Mouse (Mus musculus): ENCODE results near the gene Olfr549. TPM values are rescaled to one million over a fixed set of nuclear protein-coding genes. Genes with fewer than 3 reads are reported as not detected.

Gene Olfr549
- polyA plus RNA-seq, 1 experiment, result not detected

GRCm38 (mm10) chr7:102573174-102573830 lies 23.6 kb downstream of the Olfr549 start:
- TF ChIP-seq POLR2A (IDR thresholded peaks at IDR 0.05; ENCODE audit: extremely low read depth, insufficient read depth, low read length) (no peak), CTCF (IDR thresholded peaks at IDR 0.05; ENCODE audit: extremely low read depth, insufficient read depth, low read length) (no peak)
- H3K4me3 ChIP-seq (ENCODE audit: insufficient read depth, low read length), result no peak overlapping the region
- no peaks in the 10 kb centered on the region for H3K4me1 ChIP-seq (ENCODE audit: control insufficient read depth, insufficient read depth, low read length)
- no peak overlapping the region for H3K27ac ChIP-seq (ENCODE audit: insufficient read depth, low read length)

- no peaks in the 10 kb centered on the region for H3K4me1 ChIP-seq (ENCODE audit: control insufficient read depth, insufficient read depth, low read length)
- H3K4me3 ChIP-seq (ENCODE audit: insufficient read depth, low read length), result no peak overlapping the region
- no peak for TF ChIP-seq POLR2A (IDR thresholded peaks at IDR 0.05; ENCODE audit: extremely low read depth, insufficient read depth, low read length)
- no peak for TF ChIP-seq CTCF (IDR thresholded peaks at IDR 0.05; ENCODE audit: extremely low read depth, insufficient read depth, low read length)
- no peak overlapping the region for H3K27ac ChIP-seq (ENCODE audit: insufficient read depth, low read length)
These were observed 26.3 kb downstream of the Olfr549 start for GRCm38 (mm10) chr7:102575998-102576397.

- H3K4me1 ChIP-seq (ENCODE audit: control insufficient read depth, insufficient read depth, low read length), result no peaks in the 10 kb centered on the region
- H3K4me3 ChIP-seq (ENCODE audit: insufficient read depth, low read length), result no peak within 1 kb of the TSS
- H3K27ac ChIP-seq (ENCODE audit: insufficient read depth, low read length), result no peak within 1 kb of the TSS
- no peak for TF ChIP-seq POLR2A (IDR thresholded peaks at IDR 0.05; ENCODE audit: extremely low read depth, insufficient read depth, low read length)
- TF ChIP-seq CTCF (IDR thresholded peaks at IDR 0.05; ENCODE audit: extremely low read depth, insufficient read depth, low read length), result no peak
These were observed 42.1 kb downstream of the Olfr549 start, which contains the start of gene Olfr551 for GRCm38 (mm10) chr7:102591786-102592185. Olfr551 (minus strand) TSS chr7:102591886.

- no peak for TF ChIP-seq CTCF (IDR thresholded peaks at IDR 0.05; ENCODE audit: extremely low read depth, insufficient read depth, low read length)
- TF ChIP-seq POLR2A (IDR thresholded peaks at IDR 0.05; ENCODE audit: extremely low read depth, insufficient read depth, low read length), result no peak
- Histone ChIP-seq H3K4me1 (ENCODE audit: control insufficient read depth, insufficient read depth, low read length) (no peaks in the 10 kb centered on the region), H3K27ac (ENCODE audit: insufficient read depth, low read length) (no peak within 1 kb of the TSS), H3K4me3 (ENCODE audit: insufficient read depth, low read length) (no peak within 1 kb of the TSS)
These were observed 47.8 kb downstream of the Olfr549 start, which contains the start of gene Olfr552 for GRCm38 (mm10) chr7:102597378-102598031. Olfr552 (plus strand) TSS chr7:102597770.

Other genes with a start within 250 kb of the Olfr549 start
- gene Rrm1, start 108.2 kb upstream of the Olfr549 start, polyA plus RNA-seq (2012; rRNA removed), result 11.0 and 12.5 TPM in 2 replicates
- gene Olfr543, start 68.2 kb upstream of the Olfr549 start, polyA plus RNA-seq (2012; rRNA removed), result not detected in 2 replicates
- not detected in 2 replicates for gene Olfr544, start 61.6 kb upstream of the Olfr549 start, polyA plus RNA-seq (2012; rRNA removed)
- gene Olfr545, start 50.3 kb upstream of the Olfr549 start, polyA plus RNA-seq (2012; rRNA removed), result not detected in 2 replicates
- not detected in 2 replicates for gene Olfr547, start 15.1 kb upstream of the Olfr549 start, polyA plus RNA-seq (2012; rRNA removed)
- not detected in 2 replicates for gene Olfr548-ps1, start 9.0 kb upstream of the Olfr549 start, polyA plus RNA-seq (2012; rRNA removed)
- 2.1 and 2.3 TPM in 2 replicates for gene Trim21, start 15.6 kb downstream of the Olfr549 start, polyA plus RNA-seq (2012; rRNA removed)
- 0.09 and 0.10 TPM in 2 replicates for gene Olfr550, start 21.6 kb downstream of the Olfr549 start, polyA plus RNA-seq (2012; rRNA removed)
- not detected in 2 replicates for gene Olfr551, start 42.0 kb downstream of the Olfr549 start, polyA plus RNA-seq (2012; rRNA removed)
- not detected in 2 replicates for gene Olfr552, start 47.9 kb downstream of the Olfr549 start, polyA plus RNA-seq (2012; rRNA removed)
- not detected in 2 replicates for gene Olfr553, start 68.3 kb downstream of the Olfr549 start, polyA plus RNA-seq (2012; rRNA removed)
- not detected in 2 replicates for gene Olfr554, start 88.6 kb downstream of the Olfr549 start, polyA plus RNA-seq (2012; rRNA removed)
- not detected in 2 replicates for gene Olfr555, start 109.0 kb downstream of the Olfr549 start, polyA plus RNA-seq (2012; rRNA removed)
- not detected in 2 replicates for gene Olfr556, start 115.0 kb downstream of the Olfr549 start, polyA plus RNA-seq (2012; rRNA removed)
- 15.8 and 16.8 TPM in 2 replicates for gene Trim68, start 137.5 kb downstream of the Olfr549 start, polyA plus RNA-seq (2012; rRNA removed)
- 0.09 and 0.10 TPM in 2 replicates for gene Olfr557, start 146.0 kb downstream of the Olfr549 start, polyA plus RNA-seq (2012; rRNA removed)
- gene Olfr558, start 152.3 kb downstream of the Olfr549 start, polyA plus RNA-seq (2012; rRNA removed), result 0.40 and 0.47 TPM in 2 replicates
- not detected in 2 replicates for gene Olfr33, start 169.2 kb downstream of the Olfr549 start, polyA plus RNA-seq (2012; rRNA removed)
- not detected in 2 replicates for gene Olfr559, start 177.6 kb downstream of the Olfr549 start, polyA plus RNA-seq (2012; rRNA removed)
- 0.23 and 0.36 TPM in 2 replicates for gene Olfr560, start 209.5 kb downstream of the Olfr549 start, polyA plus RNA-seq (2012; rRNA removed)
- 4.7 TPM in 2 replicates for gene Olfr78, start 209.6 kb downstream of the Olfr549 start, polyA plus RNA-seq (2012; rRNA removed)
- gene Olfr561, start 221.4 kb downstream of the Olfr549 start, polyA plus RNA-seq (2012; rRNA removed), result 0.08 TPM in 1 of 2 replicates, not detected in the other